Mouse (Mus musculus) gastrocnemius, postnatal 14 days (tissue): ENCODE data around the gene Sirt2. TPM values are rescaled to one million over a fixed set of nuclear protein-coding genes. Genes with fewer than 3 reads are reported as not detected.

Source experiments
- DNase-seq: peaks from one replicate; pipeline ENCODE4 v3.0.0; 2021; ENCODE audit warnings: mixed read lengths
- intact Hi-C: fragments of 180-260 bp; cut with DNase I; formaldehyde crosslinking; loops from one replicate; pipeline ENCODE4 v1.15.1; 2025; ENCODE audit warnings: low total_unique reads
- long read RNA-seq, 2 experiments: library from polyadenylated mRNA; stranded (forward); transcript quantifications; one replicate each; pipeline ENCODE4 v2.0.0; 2021
- total RNA-seq, 2 experiments: library from RNA; stranded (reverse); gene quantifications; 2 replicates each; pipeline ENCODE4 v1.2.3; 2021

Gene Sirt2
- 10 to 100 TPM; 77.2 to 77.5 TPM for total RNA-seq
- long read RNA-seq, experiment 1, transcript Sirt2-202 (15 exons, 1,828 nt): minor isoform, 40 of 106 reads
- long read RNA-seq, experiment 1, transcript Sirt2-201 (16 exons, 1,843 nt): major isoform, 54 of 106 reads
- long read RNA-seq, experiment 1, partial matches to known transcripts: 5 of 106 reads
- long read RNA-seq, experiment 1, other reads (novel, unspliced or antisense): 5 of 106 reads
- long read RNA-seq, experiment 2, transcript Sirt2-202 (15 exons, 1,828 nt): major isoform, 72 of 135 reads
- long read RNA-seq, experiment 2, transcript Sirt2-201 (16 exons, 1,843 nt): minor isoform, 49 of 135 reads
- long read RNA-seq, experiment 2, partial matches to known transcripts: 10 of 135 reads
- long read RNA-seq, experiment 2, other reads (novel, unspliced or antisense): 3 of 135 reads

- peak; percentile 96 for DNase-seq
- intact Hi-C loops: no loop called here
These were observed at the start of gene Sirt2 for GRCm38 (mm10) chr7:28766173-28766879. Gene Sirt2 (plus strand): TSS chr7:28766735.

GRCm38 (mm10) chr7:28717726-28718125 lies 48.8 kb upstream of the Sirt2 start:
- DNase-seq: no peak
- intact Hi-C loops: no loop called here

- intact Hi-C loops: no loop called here
- no peak for DNase-seq
These were observed 47.4 kb upstream of the Sirt2 start for GRCm38 (mm10) chr7:28719159-28719558.

- no peak for DNase-seq
- intact Hi-C loops: loop anchor here (10.0 kb wide), 1 partner anchor 155 kb away; no protein-coding TSS in a partner anchor
These were observed 46.9 kb upstream of the Sirt2 start for GRCm38 (mm10) chr7:28719650-28720049.

GRCm38 (mm10) chr7:28720753-28721537 lies 45.6 kb upstream of the Sirt2 start:
- intact Hi-C loops: loop anchor here (10.0 kb wide), 1 partner anchor 156 kb away; no protein-coding TSS in a partner anchor
- no peak for DNase-seq

GRCm38 (mm10) chr7:28722079-28722478 lies 44.5 kb upstream of the Sirt2 start:
- intact Hi-C loops: loop anchor here (10.0 kb wide), 1 partner anchor 157 kb away; no protein-coding TSS in a partner anchor
- DNase-seq: no peak

- intact Hi-C loops: loop anchor here (10.0 kb wide), 1 partner anchor 160 kb away; no protein-coding TSS in a partner anchor
- DNase-seq: no peak
These were observed 41.9 kb upstream of the Sirt2 start for GRCm38 (mm10) chr7:28724613-28725012.

GRCm38 (mm10) chr7:28726600-28726999 lies 39.9 kb upstream of the Sirt2 start:
- peak; percentile 77 for DNase-seq
- intact Hi-C loops: loop anchor here (10.0 kb wide), 1 partner anchor 162 kb away; no protein-coding TSS in a partner anchor

- intact Hi-C loops: loop anchor here (10.0 kb wide), 1 partner anchor 163 kb away; no protein-coding TSS in a partner anchor
- DNase-seq: peak; percentile 41
These were observed 38.7 kb upstream of the Sirt2 start for GRCm38 (mm10) chr7:28727649-28728340.

- intact Hi-C loops: no loop called here
- DNase-seq: peak; percentile 44
These were observed 34.0 kb upstream of the Sirt2 start for GRCm38 (mm10) chr7:28732341-28733142.

GRCm38 (mm10) chr7:28733211-28733610 lies 33.3 kb upstream of the Sirt2 start:
- DNase-seq: no peak
- intact Hi-C loops: no loop called here

GRCm38 (mm10) chr7:28735701-28736100 lies 30.8 kb upstream of the Sirt2 start:
- no peak for DNase-seq
- intact Hi-C loops: no loop called here

- intact Hi-C loops: no loop called here
- DNase-seq: no peak
These were observed 26.7 kb upstream of the Sirt2 start for GRCm38 (mm10) chr7:28739829-28740228.

- no peak for DNase-seq
- intact Hi-C loops: no loop called here
These were observed 25.6 kb upstream of the Sirt2 start for GRCm38 (mm10) chr7:28740949-28741348.

- intact Hi-C loops: no loop called here
- no peak for DNase-seq
These were observed 25.2 kb upstream of the Sirt2 start for GRCm38 (mm10) chr7:28741368-28741708.

- intact Hi-C loops: no loop called here
- DNase-seq: peak; percentile 93
These were observed 24.7 kb upstream of the Sirt2 start, which contains the start of the genes Mrps12 and Sars2 for GRCm38 (mm10) chr7:28741709-28742438. Gene Mrps12 (minus strand): TSS chr7:28741820. Gene Sars2 (plus strand): TSS chr7:28741992.

GRCm38 (mm10) chr7:28749935-28750334 lies 16.6 kb upstream of the Sirt2 start:
- intact Hi-C loops: no loop called here

GRCm38 (mm10) chr7:28756079-28756478 lies 10.5 kb upstream of the Sirt2 start, which contains the start of gene Ccer2:
Gene Ccer2 (plus strand): TSS chr7:28756174.
- intact Hi-C loops: no loop called here
- no peak for DNase-seq

More at GRCm38 (mm10) chr7:28749935-28750334, 16.6 kb upstream of the Sirt2 start:
- DNase-seq: no peak
